Comparison of ENCODE assay signal across 20 mouse cellular contexts in the genomic region with DNA sequence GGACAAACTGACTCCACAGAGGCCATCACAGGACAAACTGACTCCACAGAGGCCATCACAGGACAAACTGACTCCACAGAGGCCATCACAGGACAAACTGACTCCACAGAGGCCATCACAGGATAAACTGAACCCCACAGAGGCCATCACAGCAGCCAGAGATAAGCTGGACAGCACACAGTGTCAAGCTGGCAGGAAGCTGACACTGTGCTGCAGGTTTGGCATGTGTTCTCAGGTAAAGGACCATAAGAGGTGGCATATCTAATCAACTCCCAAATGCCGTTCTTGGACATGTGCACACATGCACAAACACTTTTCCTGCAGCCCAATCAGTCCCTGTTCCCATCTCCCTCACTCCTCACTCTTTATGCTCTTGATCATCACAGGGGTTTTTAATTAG.
DNase-seq lines count a peak whose midpoint lies in the region; ATAC-seq and TF ChIP-seq lines count a peak whose summit lies in the region.
"Had no signal": no experiment of that assay in that cellular context is flagged by ENCODE, and none has a peak within 500 bp of the region (broad histone marks: within the 10 kb centered on the region; RNA-seq: fewer than 3 reads in every experiment).

No protein-coding gene starts in this region.

- ATAC-seq in heart, embryonic 11.5 days (replicated peaks; ENCODE audit: insufficient number of reproducible peaks, low FRiP score, low TSS enrichment), result no peak
- ATAC-seq: activated CD4-positive, CD25-positive, alpha-beta regulatory T cell, adult 4 months; CD4-positive, CD25-positive, alpha-beta regulatory T cell, adult 4 months; forebrain, embryonic 13.5 days; Patski had no signal

- no peak overlapping the region for H3K4me3 ChIP-seq in cerebellum, adult 2 months (replicated peaks; ENCODE audit: insufficient read depth, low read depth, low read length)
- H3K4me3 ChIP-seq in heart, embryonic 11.5 days (ENCODE audit: low read depth, low read length), result no peak overlapping the region
- H3K4me3 ChIP-seq: embryonic facial prominence, embryonic 10.5 days; embryonic facial prominence, embryonic 12.5 days; forebrain, embryonic 13.5 days; forebrain, embryonic 15.5 days had no signal

- H3K4me2 ChIP-seq in heart, embryonic 11.5 days, result no peak overlapping the region
- H3K4me2 ChIP-seq: embryonic facial prominence, embryonic 12.5 days; forebrain, embryonic 13.5 days; forebrain, embryonic 15.5 days had no signal

- no peak for TF ChIP-seq CTCF in cerebellum, adult 2 months (IDR thresholded peaks at IDR 0.05; ENCODE audit: borderline replicate concordance, insufficient read depth, low read depth, low read length)

- peak overlapping the region; percentile 45; the same call in 1 of the 2 replicates for H3K27ac ChIP-seq in cerebellum, adult 2 months (ENCODE audit: insufficient read depth, low read length)
- no peak overlapping the region for H3K27ac ChIP-seq in heart, embryonic 11.5 days (ENCODE audit: low read depth, low read length)
- H3K27ac ChIP-seq: embryonic facial prominence, embryonic 10.5 days; embryonic facial prominence, embryonic 12.5 days; forebrain, embryonic 13.5 days had no signal

- peaks cover 31% of the 10 kb centered on the region for H3K4me1 ChIP-seq in cerebellum, adult 2 months (ENCODE audit: control insufficient read depth, insufficient read depth, low read length)
- H3K4me1 ChIP-seq in heart, embryonic 11.5 days (ENCODE audit: control insufficient read depth, insufficient read depth, low read length), result no peaks in the 10 kb centered on the region
- H3K4me1 ChIP-seq: embryonic facial prominence, embryonic 10.5 days had no signal

- no peaks in the 10 kb centered on the region for H3K9me3 ChIP-seq in heart, embryonic 11.5 days (replicated peaks; ENCODE audit: control insufficient read depth, low read length)
- H3K9me3 ChIP-seq: embryonic facial prominence, embryonic 10.5 days; embryonic facial prominence, embryonic 12.5 days; forebrain, embryonic 13.5 days; forebrain, embryonic 15.5 days; G1E had no signal

- DNase-seq in cerebellum, adult 2 months, result peak in 1 of 2 experiments; percentile 38
- DNase-seq in cerebellum, adult 11 months, result no peak
- peak; percentile 97 for DNase-seq in heart, adult 11 months
- DNase-seq in heart, adult 9 months (ENCODE audit: low spot score in 2 of 2), result peak; percentile 37 to 46
- no peak for DNase-seq in heart, adult 8-10 months (ENCODE audit: low spot score)
- DNase-seq: adrenal gland, adult 8-10 months; adrenal gland, postnatal 14 days; adrenal gland, postnatal 36 days; B cell, adult 2 months had no signal

- H3K36me3 ChIP-seq in heart, embryonic 11.5 days (ENCODE audit: control insufficient read depth, insufficient read depth, low read length), result no peaks in the 10 kb centered on the region
- H3K36me3 ChIP-seq: embryonic facial prominence, embryonic 10.5 days; embryonic facial prominence, embryonic 12.5 days had no signal

- no peak overlapping the region for H3K9ac ChIP-seq in heart, embryonic 11.5 days (ENCODE audit: low read depth, low read length)
- H3K9ac ChIP-seq: embryonic facial prominence, embryonic 12.5 days; forebrain, embryonic 13.5 days; forebrain, embryonic 15.5 days; forebrain, postnatal 0 days had no signal

- H3K27me3 ChIP-seq in cerebellum, adult 2 months (ENCODE audit: control insufficient read depth, insufficient read depth, low read length), result no peaks in the 10 kb centered on the region
- H3K27me3 ChIP-seq in heart, embryonic 11.5 days (ENCODE audit: control insufficient read depth, insufficient read depth, low read length), result no peaks in the 10 kb centered on the region
- H3K27me3 ChIP-seq: CH12.LX; embryonic facial prominence, embryonic 12.5 days; forebrain, embryonic 13.5 days; forebrain, embryonic 15.5 days; Patski had no signal

- WGBS in cerebellum, adult 2 months, result 14% methylated on average over 1 of the region's 1 CpGs
- 61% methylated on average over 1 of the region's 1 CpGs for WGBS in heart, embryonic 11.5 days (ENCODE audit: insufficient replicate concordance)

- TF ChIP-seq POLR2A in cerebellum, adult 2 months (IDR thresholded peaks at IDR 0.05; ENCODE audit: borderline replicate concordance, insufficient read depth, low read length), result no peak

Comparison
In these comparisons a context has a peak if more than half of its experiments do, and no peak if none do; other contexts are left out.
1. DNase-seq: peak in heart, adult 11 months (single experiment) and heart, adult 9 months (2 of 2); none in cerebellum, adult 11 months (single experiment) and heart, adult 8-10 months (single experiment).